Mouse (Mus musculus) hindbrain, embryonic 11.5 days (tissue): ENCODE measurements around the gene Tob1. TPM values are rescaled to one million over a fixed set of nuclear protein-coding genes. Genes with fewer than 3 reads are reported as not detected.

ENCODE experiments used
- ATAC-seq: fragments of 200-750 bp; cut with Nextera tagmentation; 2 replicates; pipeline ENCODE4 v1.8.0; 2017; ENCODE audit warnings: mild to moderate bottlenecking, moderate TSS enrichment, moderate library complexity; ENCODE audit not compliant: low FRiP score
- DNase-seq: peaks from one replicate; pipeline ENCODE4 v3.0.0-alpha.2; 2015; ENCODE audit warnings: low spot score
- H3K27ac ChIP-seq: fragments of 300-500 bp; sonication (generic); 2 replicates; pipeline ENCODE4 v1.5.1; 2014; ENCODE audit warnings: mild to moderate bottlenecking, low read depth, low read length
- H3K27me3 ChIP-seq: fragments of 300-500 bp; sonication (generic); 2 replicates; pipeline ENCODE4 v1.6.1; 2014; ENCODE audit warnings: mild to moderate bottlenecking, low read length, moderate library complexity, mixed read lengths; ENCODE audit not compliant: control insufficient read depth, insufficient read depth
- H3K36me3 ChIP-seq: fragments of 300-500 bp; sonication (generic); 2 replicates; pipeline ENCODE4 v1.6.1; 2014; ENCODE audit warnings: mild to moderate bottlenecking, low read length, moderate library complexity, mixed read lengths; ENCODE audit not compliant: control insufficient read depth, insufficient read depth
- H3K4me1 ChIP-seq: fragments of 300-500 bp; sonication (generic); replicated peaks from 2 replicates; pipeline ENCODE4 v1.6.1; 2014; ENCODE audit warnings: low read length, mixed read lengths; ENCODE audit not compliant: control insufficient read depth, insufficient read depth
- H3K4me2 ChIP-seq: fragments of 300-500 bp; sonication (generic); replicated peaks from 2 replicates; pipeline ENCODE4 v1.6.1; 2014; ENCODE audit warnings: mild to moderate bottlenecking, low read depth, low read length
- H3K4me3 ChIP-seq: fragments of 300-500 bp; sonication (generic); 2 replicates; pipeline ENCODE4 v1.5.1; 2014; ENCODE audit warnings: low read depth, low read length
- H3K9ac ChIP-seq: fragments of 300-500 bp; sonication (generic); 2 replicates; pipeline ENCODE4 v1.6.1; 2014; ENCODE audit warnings: low read depth, low read length
- H3K9me3 ChIP-seq: fragments of 300-500 bp; sonication (generic); 2 replicates; pipeline ENCODE4 v1.6.1; 2016; ENCODE audit warnings: low read length; ENCODE audit not compliant: control insufficient read depth
- WGBS: fragments of 180-500 bp; shearing (Covaris S2); extraction: QIAGEN DNeasy Blood & Tissue Kit; methylation state at CpG from one replicate; pipeline ENCODE4 v1.1.7; 2014; 5-methylcytosine and 5-hydroxymethylcytosine counted together
- polyA plus RNA-seq: library from polyadenylated mRNA; unstranded; fragments of >200 nt; fragmentation: Nextera tagmentation; extraction: Ambion mirVana; gene quantifications from 2 replicates; pipeline ENCODE4 v1.2.1, GENCODE M21; 2014

The Tob1 gene
- polyA plus RNA-seq, 1 experiment from 2014 or later = 38.9 TPM

DNA sequence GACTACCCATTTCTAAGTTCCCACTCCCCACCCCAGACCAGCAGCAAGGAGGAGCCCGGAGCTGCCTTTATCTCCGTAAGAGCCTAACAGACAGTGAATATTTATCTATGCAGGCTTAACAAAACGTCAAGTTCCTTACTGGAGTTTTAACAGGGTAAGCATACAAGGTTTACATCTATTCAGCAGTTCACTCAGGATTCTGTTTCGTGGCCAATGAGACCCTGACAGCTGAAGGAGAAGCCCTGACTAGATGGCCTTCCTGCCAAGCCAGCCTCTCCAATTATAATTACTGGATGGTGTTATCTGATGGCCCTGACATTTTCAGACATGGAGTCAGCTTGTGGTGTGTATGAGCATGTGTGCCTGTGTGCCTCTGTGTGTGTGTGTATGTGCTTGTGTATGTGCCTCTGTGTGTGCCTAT, 37.5 kb upstream of the Tob1 start:
- Histone ChIP-seq H3K27me3 (no peaks in the 10 kb centered on the region), H3K9ac (no peak overlapping the region), H3K4me1 (no peaks in the 10 kb centered on the region), H3K9me3 (no peaks in the 10 kb centered on the region), H3K27ac (no peak overlapping the region), H3K36me3 (no peaks in the 10 kb centered on the region), H3K4me2 (no peak overlapping the region), H3K4me3 (no peak overlapping the region)
- ATAC-seq (no peak), DNase-seq (no peak)
- 70% methylated on average over 4 of the region's 4 CpGs for WGBS

DNA sequence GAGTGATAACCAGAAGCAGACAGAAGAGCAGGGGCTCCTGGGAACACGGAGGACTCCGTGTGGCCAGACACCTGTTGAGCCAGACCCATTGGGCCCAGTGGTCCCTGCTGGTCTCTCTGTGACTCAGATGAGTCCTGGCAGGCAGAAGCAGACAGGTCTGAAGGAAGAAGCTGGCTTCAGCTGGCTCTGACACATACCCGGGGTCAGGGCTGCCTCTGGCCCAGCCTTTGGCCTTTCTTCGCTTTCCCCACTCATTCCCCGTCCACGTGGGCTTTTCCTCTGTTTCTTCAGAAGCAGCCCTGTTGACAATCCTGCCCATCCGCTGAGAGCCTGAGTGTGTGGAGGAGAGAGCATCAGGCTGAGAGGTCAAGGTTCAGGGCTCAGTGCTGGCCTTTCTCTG, 36.0 kb upstream of the Tob1 start:
- WGBS = 60% methylated on average over 7 of the region's 7 CpGs

DNA sequence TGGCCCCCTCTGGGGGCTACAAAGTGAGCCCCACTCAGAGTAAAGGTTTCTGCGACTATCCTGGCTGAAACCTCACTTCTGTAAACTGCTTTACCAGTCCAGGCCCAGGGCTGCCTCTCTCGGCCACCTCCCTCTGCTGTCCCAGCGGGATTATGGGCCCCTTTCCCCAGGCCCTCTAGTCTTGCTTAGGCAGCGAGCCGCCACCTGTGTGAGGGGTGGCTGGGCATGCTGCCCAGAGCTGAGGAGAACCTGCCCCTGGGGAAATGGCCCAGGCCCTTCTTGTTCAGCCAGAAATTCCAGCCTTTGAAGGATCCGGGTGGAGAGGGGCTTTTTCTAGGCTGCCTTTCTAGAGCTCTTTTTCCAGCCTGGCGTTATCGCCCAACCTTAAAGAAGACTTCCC, 35.6 kb upstream of the Tob1 start:
- H3K4me2 ChIP-seq = no peak overlapping the region
- no peaks in the 10 kb centered on the region for H3K4me1 ChIP-seq
- H3K27ac ChIP-seq = no peak overlapping the region
- no peak overlapping the region for H3K9ac ChIP-seq
- DNase-seq = no peak
- no peak overlapping the region for H3K4me3 ChIP-seq
- H3K36me3 ChIP-seq = no peaks in the 10 kb centered on the region
- no peaks in the 10 kb centered on the region for H3K27me3 ChIP-seq
- no peaks in the 10 kb centered on the region for H3K9me3 ChIP-seq
- no peak for ATAC-seq
- 60% methylated on average over 8 of the region's 8 CpGs for WGBS

More for the DNA sequence above, 36.0 kb upstream of the Tob1 start:
- DNase-seq (no peak), ATAC-seq (no peak)
- Histone ChIP-seq H3K9me3 (no peaks in the 10 kb centered on the region), H3K4me2 (no peak overlapping the region), H3K27me3 (no peaks in the 10 kb centered on the region), H3K4me3 (no peak overlapping the region), H3K4me1 (no peaks in the 10 kb centered on the region), H3K9ac (no peak overlapping the region), H3K36me3 (no peaks in the 10 kb centered on the region), H3K27ac (no peak overlapping the region)

DNA sequence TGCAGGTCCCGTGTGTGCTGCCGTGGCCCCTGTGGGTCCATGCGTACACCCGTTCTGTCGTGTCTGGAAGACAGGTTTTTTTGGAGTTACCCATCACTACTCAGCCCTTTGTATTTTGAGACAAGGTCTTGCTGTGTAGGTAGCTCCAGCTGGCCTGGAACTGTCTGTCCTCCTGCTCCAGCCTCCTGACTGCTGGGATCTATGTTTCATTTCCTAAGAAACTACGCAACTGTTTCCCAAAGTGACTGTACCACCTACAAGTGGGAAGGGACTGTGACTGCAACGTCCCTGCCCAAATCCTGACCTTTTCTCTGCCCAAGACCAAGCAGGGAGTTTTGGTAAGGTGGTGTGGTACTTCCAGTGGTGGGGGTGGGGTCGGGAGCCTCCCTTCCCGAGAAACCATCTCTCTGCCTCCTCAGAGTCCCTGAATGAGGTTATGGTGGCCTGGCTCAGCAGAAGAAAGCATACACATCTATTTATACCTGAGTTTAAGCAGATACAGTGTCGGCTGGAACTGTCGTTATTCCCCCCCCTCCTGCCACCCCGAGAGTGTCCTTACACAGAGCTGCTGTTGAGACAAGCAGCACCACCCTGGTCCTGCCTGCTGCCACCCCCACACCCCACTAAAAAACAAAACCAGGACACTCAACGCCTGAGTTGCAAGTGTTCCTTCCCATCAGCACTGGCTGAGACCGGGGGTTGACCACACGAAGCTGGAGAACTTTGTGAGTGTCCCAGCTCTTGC, 33.2 kb upstream of the Tob1 start:
- 81% methylated on average over 15 of the region's 15 CpGs for WGBS

DNA sequence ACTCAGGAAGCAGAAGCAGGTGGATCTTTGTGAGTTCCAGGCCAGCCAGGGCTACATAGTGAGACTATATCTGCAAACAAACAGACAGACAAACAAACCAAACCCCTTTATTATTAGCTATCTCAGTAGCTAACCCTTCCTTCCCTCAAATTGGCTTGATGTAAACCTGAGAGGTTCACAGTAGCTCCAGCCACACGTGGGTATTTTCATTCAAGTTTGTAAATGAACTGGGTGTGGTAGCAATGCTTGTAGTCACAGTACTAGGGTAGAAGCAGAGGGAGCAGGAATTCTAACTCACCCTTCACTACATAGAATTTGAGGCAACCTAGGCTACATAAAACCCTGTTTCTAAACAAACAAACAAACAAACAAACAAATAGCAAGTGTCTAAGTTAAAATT, 31.5 kb upstream of the Tob1 start:
- 8% methylated on average over 1 of the region's 1 CpGs for WGBS
- Histone ChIP-seq H3K4me1 (no peaks in the 10 kb centered on the region), H3K9me3 (no peaks in the 10 kb centered on the region), H3K27ac (no peak overlapping the region), H3K4me2 (no peak overlapping the region), H3K9ac (no peak overlapping the region), H3K4me3 (no peak overlapping the region), H3K27me3 (no peaks in the 10 kb centered on the region), H3K36me3 (no peaks in the 10 kb centered on the region)
- DNase-seq (no peak), ATAC-seq (no peak)

More for the DNA sequence above, 33.2 kb upstream of the Tob1 start:
- Histone ChIP-seq H3K9ac (no peak overlapping the region), H3K4me3 (no peak overlapping the region), H3K9me3 (no peaks in the 10 kb centered on the region), H3K4me2 (no peak overlapping the region), H3K27ac (no peak overlapping the region), H3K36me3 (no peaks in the 10 kb centered on the region), H3K4me1 (no peaks in the 10 kb centered on the region), H3K27me3 (no peaks in the 10 kb centered on the region)
- ATAC-seq = no peak
- DNase-seq = no peak

DNA sequence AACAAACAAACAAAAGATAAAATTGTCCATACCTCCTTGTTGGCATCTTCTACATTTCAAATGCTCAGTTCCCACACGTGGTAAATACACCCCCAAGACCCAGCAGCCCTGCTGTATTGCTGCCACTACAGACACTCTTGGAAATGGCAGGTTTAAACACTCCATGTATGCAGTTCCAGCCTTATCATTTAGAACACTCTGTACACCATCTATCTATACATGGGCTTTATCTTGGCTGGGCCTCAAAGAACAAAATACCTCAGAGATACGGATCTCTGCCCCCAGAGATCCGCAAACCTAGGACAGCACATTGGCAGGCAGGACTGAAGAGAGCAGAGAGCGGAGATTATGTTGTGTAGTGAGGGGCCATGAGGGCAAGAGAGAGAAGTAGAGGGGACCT, 31.1 kb upstream of the Tob1 start:
- Histone ChIP-seq H3K4me1 (no peaks in the 10 kb centered on the region), H3K9me3 (no peaks in the 10 kb centered on the region), H3K27ac (no peak overlapping the region), H3K27me3 (no peaks in the 10 kb centered on the region), H3K9ac (no peak overlapping the region), H3K36me3 (no peaks in the 10 kb centered on the region), H3K4me2 (no peak overlapping the region), H3K4me3 (no peak overlapping the region)
- no peak for ATAC-seq
- no peak for DNase-seq
- WGBS = 80% methylated on average over 4 of the region's 4 CpGs

DNA sequence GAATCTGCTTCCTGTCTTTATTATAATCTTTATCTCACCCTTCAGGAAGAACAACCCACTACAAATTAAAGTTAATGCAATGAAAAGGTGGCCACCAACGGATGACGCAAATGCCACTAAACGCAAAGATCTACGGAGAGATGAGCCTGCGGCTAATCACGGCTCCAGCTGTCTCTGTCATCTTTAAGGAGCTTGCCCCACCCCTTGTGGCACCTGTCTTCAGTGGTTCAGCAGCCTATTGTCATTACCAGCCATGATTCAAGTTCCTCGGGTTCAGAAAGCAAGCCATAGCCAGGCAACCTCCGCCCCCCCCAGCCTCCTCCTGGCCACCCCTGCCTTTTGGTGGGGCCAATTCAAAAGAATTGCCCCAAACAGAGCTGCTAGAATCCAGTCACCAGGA, 29.6 kb upstream of the Tob1 start:
- 89% methylated on average over 8 of the region's 8 CpGs for WGBS
- Histone ChIP-seq H3K36me3 (no peaks in the 10 kb centered on the region), H3K27ac (no peak overlapping the region), H3K27me3 (no peaks in the 10 kb centered on the region), H3K9me3 (no peaks in the 10 kb centered on the region), H3K4me2 (no peak overlapping the region), H3K4me1 (no peaks in the 10 kb centered on the region), H3K9ac (no peak overlapping the region), H3K4me3 (no peak overlapping the region)
- DNase-seq (no peak), ATAC-seq (no peak)

DNA sequence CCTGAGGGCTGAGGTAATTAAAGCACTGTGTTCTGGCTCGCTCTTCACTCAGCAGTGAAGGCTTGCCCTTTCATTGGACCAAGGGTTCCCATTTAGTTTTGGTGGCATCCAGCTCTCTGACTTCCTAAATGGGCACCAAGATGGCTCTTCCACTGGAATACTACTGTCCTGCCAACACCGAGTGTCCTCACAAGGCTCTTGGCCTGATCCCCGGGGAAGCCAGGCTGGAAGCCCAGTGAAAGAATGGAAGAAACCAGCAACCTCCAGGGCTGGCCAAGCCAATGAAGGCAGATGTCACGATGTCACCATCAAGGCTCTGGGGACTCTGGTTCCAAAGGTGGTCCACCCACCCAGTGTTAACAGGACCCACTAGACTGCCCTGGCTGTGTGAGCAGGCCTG, 28.5 kb upstream of the Tob1 start:
- no peak overlapping the region for H3K27ac ChIP-seq
- no peak overlapping the region for H3K9ac ChIP-seq
- DNase-seq = no peak
- no peaks in the 10 kb centered on the region for H3K27me3 ChIP-seq
- H3K9me3 ChIP-seq = no peaks in the 10 kb centered on the region
- H3K4me1 ChIP-seq = no peaks in the 10 kb centered on the region
- no peak overlapping the region for H3K4me2 ChIP-seq
- no peak overlapping the region for H3K4me3 ChIP-seq
- WGBS = 94% methylated on average over 4 of the region's 4 CpGs
- ATAC-seq = no peak
- H3K36me3 ChIP-seq = no peaks in the 10 kb centered on the region

DNA sequence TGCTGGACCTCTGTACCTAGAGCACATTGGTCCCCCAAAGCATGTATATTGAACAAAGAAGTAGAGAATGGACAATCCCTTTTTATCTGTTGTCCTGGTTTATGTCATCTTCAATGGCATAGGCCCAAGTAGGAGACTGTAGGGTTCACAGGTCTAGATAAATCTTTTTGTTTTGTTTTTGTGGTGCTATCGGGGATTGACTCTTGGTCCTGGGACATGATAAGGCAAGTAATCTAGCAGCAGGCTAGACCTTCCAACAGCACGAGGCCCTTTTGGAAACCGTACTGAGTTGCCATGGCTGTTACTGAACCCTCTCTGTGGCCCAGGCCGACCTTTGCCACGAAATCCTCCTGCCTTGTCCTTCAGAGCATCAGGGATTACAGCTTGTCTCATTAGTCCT, 28.1 kb upstream of the Tob1 start:
- no peaks in the 10 kb centered on the region for H3K4me1 ChIP-seq
- H3K27me3 ChIP-seq = no peaks in the 10 kb centered on the region
- ATAC-seq = no peak
- WGBS = 92% methylated on average over 5 of the region's 5 CpGs
- H3K27ac ChIP-seq = no peak overlapping the region
- no peak overlapping the region for H3K4me2 ChIP-seq
- no peak overlapping the region for H3K9ac ChIP-seq
- H3K4me3 ChIP-seq = no peak overlapping the region
- no peaks in the 10 kb centered on the region for H3K9me3 ChIP-seq
- no peaks in the 10 kb centered on the region for H3K36me3 ChIP-seq
- DNase-seq = no peak
